Mouse (Mus musculus): ENCODE results near the gene Rhag. TPM values are rescaled to one million over a fixed set of nuclear protein-coding genes. Genes with fewer than 3 reads are reported as not detected.
A peak's percentile ranks its signal among the peaks of the same experiment; 100 is the strongest.

Rhag gene
- polyA plus RNA-seq, 1 experiment from 2014 or later: 0.15 TPM

GRCm38 (mm10) chr17:40868952-40869747 is 58.2 kb downstream of the Rhag start:
- no peak for ATAC-seq
- Histone ChIP-seq H3K9ac (ENCODE audit: low read depth, low read length) (no peak overlapping the region), H3K9me3 (replicated peaks; ENCODE audit: control insufficient read depth, low read length, poor library complexity, severe bottlenecking) (no peaks in the 10 kb centered on the region), H3K4me2 (ENCODE audit: low read length) (no peak overlapping the region), H3K4me1 (ENCODE audit: control insufficient read depth, insufficient read depth, low read length) (no peaks in the 10 kb centered on the region), H3K4me3 (ENCODE audit: low read depth, low read length) (no peak overlapping the region), H3K36me3 (ENCODE audit: control insufficient read depth, insufficient read depth, low read length) (no peaks in the 10 kb centered on the region), H3K27me3 (ENCODE audit: control insufficient read depth, insufficient read depth, low read depth, low read length) (no peaks in the 10 kb centered on the region), H3K27ac (ENCODE audit: low read length) (no peak overlapping the region)
- WGBS: 76% methylated on average over 10 of the region's 10 CpGs

GRCm38 (mm10) chr17:40872626-40873025 is 61.7 kb downstream of the Rhag start:
- Histone ChIP-seq H3K27me3 (ENCODE audit: control insufficient read depth, insufficient read depth, low read depth, low read length) (no peaks in the 10 kb centered on the region), H3K9me3 (replicated peaks; ENCODE audit: control insufficient read depth, low read length, poor library complexity, severe bottlenecking) (no peaks in the 10 kb centered on the region), H3K4me1 (ENCODE audit: control insufficient read depth, insufficient read depth, low read length) (no peaks in the 10 kb centered on the region), H3K4me2 (ENCODE audit: low read length) (no peak overlapping the region), H3K9ac (ENCODE audit: low read depth, low read length) (no peak overlapping the region), H3K27ac (ENCODE audit: low read length) (no peak overlapping the region), H3K36me3 (ENCODE audit: control insufficient read depth, insufficient read depth, low read length) (no peaks in the 10 kb centered on the region), H3K4me3 (ENCODE audit: low read depth, low read length) (no peak overlapping the region)
- WGBS: 96% methylated on average over 6 of the region's 6 CpGs
- no peak for ATAC-seq

- Histone ChIP-seq H3K27ac (ENCODE audit: low read length) (no peak overlapping the region), H3K9me3 (replicated peaks; ENCODE audit: control insufficient read depth, low read length, poor library complexity, severe bottlenecking) (no peaks in the 10 kb centered on the region), H3K9ac (ENCODE audit: low read depth, low read length) (no peak overlapping the region), H3K36me3 (ENCODE audit: control insufficient read depth, insufficient read depth, low read length) (no peaks in the 10 kb centered on the region), H3K4me1 (ENCODE audit: control insufficient read depth, insufficient read depth, low read length) (no peaks in the 10 kb centered on the region), H3K27me3 (ENCODE audit: control insufficient read depth, insufficient read depth, low read depth, low read length) (no peaks in the 10 kb centered on the region), H3K4me3 (ENCODE audit: low read depth, low read length) (no peak overlapping the region), H3K4me2 (ENCODE audit: low read length) (no peak overlapping the region)
- WGBS: 82% methylated on average over 2 of the region's 2 CpGs
- no peak for ATAC-seq
Observed at GRCm38 (mm10) chr17:40873582-40874011, 62.7 kb downstream of the Rhag start.

- WGBS: 92% methylated on average over 3 of the region's 3 CpGs
- H3K4me3 ChIP-seq (ENCODE audit: low read depth, low read length): no peak overlapping the region
- no peaks in the 10 kb centered on the region for H3K27me3 ChIP-seq (ENCODE audit: control insufficient read depth, insufficient read depth, low read depth, low read length)
- no peaks in the 10 kb centered on the region for H3K9me3 ChIP-seq (replicated peaks; ENCODE audit: control insufficient read depth, low read length, poor library complexity, severe bottlenecking)
- H3K9ac ChIP-seq (ENCODE audit: low read depth, low read length): no peak overlapping the region
- ATAC-seq: no peak
- peaks cover 3% of the 10 kb centered on the region for H3K4me1 ChIP-seq (ENCODE audit: control insufficient read depth, insufficient read depth, low read length)
- H3K36me3 ChIP-seq (ENCODE audit: control insufficient read depth, insufficient read depth, low read length): no peaks in the 10 kb centered on the region
- H3K4me2 ChIP-seq (ENCODE audit: low read length): no peak overlapping the region
- no peak overlapping the region for H3K27ac ChIP-seq (ENCODE audit: low read length)
Observed at GRCm38 (mm10) chr17:40874701-40875100, 63.8 kb downstream of the Rhag start.

GRCm38 (mm10) chr17:40875568-40875967 is 64.6 kb downstream of the Rhag start:
- Histone ChIP-seq H3K9me3 (replicated peaks; ENCODE audit: control insufficient read depth, low read length, poor library complexity, severe bottlenecking) (no peaks in the 10 kb centered on the region), H3K4me3 (ENCODE audit: low read depth, low read length) (no peak overlapping the region), H3K4me1 (ENCODE audit: control insufficient read depth, insufficient read depth, low read length) (peaks cover 5% of the 10 kb centered on the region), H3K27ac (ENCODE audit: low read length) (no peak overlapping the region), H3K36me3 (ENCODE audit: control insufficient read depth, insufficient read depth, low read length) (no peaks in the 10 kb centered on the region), H3K4me2 (ENCODE audit: low read length) (no peak overlapping the region), H3K9ac (ENCODE audit: low read depth, low read length) (no peak overlapping the region), H3K27me3 (ENCODE audit: control insufficient read depth, insufficient read depth, low read depth, low read length) (no peaks in the 10 kb centered on the region)
- no peak for ATAC-seq
- WGBS: 100% methylated on average over 1 of the region's 1 CpGs

GRCm38 (mm10) chr17:40877741-40878140 is 66.8 kb downstream of the Rhag start:
- Histone ChIP-seq H3K9ac (ENCODE audit: low read depth, low read length) (no peak overlapping the region), H3K27me3 (ENCODE audit: control insufficient read depth, insufficient read depth, low read depth, low read length) (no peaks in the 10 kb centered on the region; the same call in 1 of the 2 replicates), H3K9me3 (replicated peaks; ENCODE audit: control insufficient read depth, low read length, poor library complexity, severe bottlenecking) (no peaks in the 10 kb centered on the region), H3K36me3 (ENCODE audit: control insufficient read depth, insufficient read depth, low read length) (no peaks in the 10 kb centered on the region), H3K4me3 (ENCODE audit: low read depth, low read length) (no peak overlapping the region), H3K4me1 (ENCODE audit: control insufficient read depth, insufficient read depth, low read length) (peaks cover 5% of the 10 kb centered on the region), H3K27ac (ENCODE audit: low read length) (no peak overlapping the region), H3K4me2 (ENCODE audit: low read length) (no peak overlapping the region)
- no peak for ATAC-seq
- WGBS: 51% methylated on average over 3 of the region's 3 CpGs

- Histone ChIP-seq H3K27ac (ENCODE audit: low read length) (no peak overlapping the region), H3K4me3 (ENCODE audit: low read depth, low read length) (peak overlapping the region; percentile 56), H3K4me1 (ENCODE audit: control insufficient read depth, insufficient read depth, low read length) (peaks cover 5% of the 10 kb centered on the region), H3K36me3 (ENCODE audit: control insufficient read depth, insufficient read depth, low read length) (no peaks in the 10 kb centered on the region), H3K4me2 (ENCODE audit: low read length) (peak overlapping the region; percentile 85), H3K9me3 (replicated peaks; ENCODE audit: control insufficient read depth, low read length, poor library complexity, severe bottlenecking) (no peaks in the 10 kb centered on the region), H3K27me3 (ENCODE audit: control insufficient read depth, insufficient read depth, low read depth, low read length) (no peaks in the 10 kb centered on the region; the same call in 1 of the 2 replicates), H3K9ac (ENCODE audit: low read depth, low read length) (peak overlapping the region; percentile 63)
- 14% methylated on average over 6 of the region's 6 CpGs for WGBS
- no peak for ATAC-seq
Observed at GRCm38 (mm10) chr17:40879528-40879923, 68.6 kb downstream of the Rhag start.

- under 1% methylated on average over 40 of the region's 40 CpGs for WGBS
- ATAC-seq: peak; percentile 81
- H3K27me3 ChIP-seq (ENCODE audit: control insufficient read depth, insufficient read depth, low read depth, low read length): no peaks in the 10 kb centered on the region; the same call in 1 of the 2 replicates
- H3K4me2 ChIP-seq (ENCODE audit: low read length): peak within 1 kb of the TSS; percentile 85
- peak within 1 kb of the TSS; percentile 63 for H3K9ac ChIP-seq (ENCODE audit: low read depth, low read length)
- H3K4me3 ChIP-seq (ENCODE audit: low read depth, low read length): peak within 1 kb of the TSS; percentile 56
- H3K27ac ChIP-seq (ENCODE audit: low read length): no peak within 1 kb of the TSS
- H3K4me1 ChIP-seq (ENCODE audit: control insufficient read depth, insufficient read depth, low read length): peaks cover 5% of the 10 kb centered on the region
- no peaks in the 10 kb centered on the region for H3K36me3 ChIP-seq (ENCODE audit: control insufficient read depth, insufficient read depth, low read length)
- no peaks in the 10 kb centered on the region for H3K9me3 ChIP-seq (replicated peaks; ENCODE audit: control insufficient read depth, low read length, poor library complexity, severe bottlenecking)
Observed at GRCm38 (mm10) chr17:40879924-40880691, 69.2 kb downstream of the Rhag start, which contains the start of gene 9130008F23Rik. Gene 9130008F23Rik, minus strand, starts transcription at chr17:40880559.

GRCm38 (mm10) chr17:40882172-40882571 is 71.2 kb downstream of the Rhag start:
- no peak for ATAC-seq
- Histone ChIP-seq H3K27ac (ENCODE audit: low read length) (no peak overlapping the region), H3K9ac (ENCODE audit: low read depth, low read length) (no peak overlapping the region), H3K27me3 (ENCODE audit: control insufficient read depth, insufficient read depth, low read depth, low read length) (no peaks in the 10 kb centered on the region; the same call in 1 of the 2 replicates), H3K4me2 (ENCODE audit: low read length) (no peak overlapping the region), H3K4me3 (ENCODE audit: low read depth, low read length) (no peak overlapping the region), H3K9me3 (replicated peaks; ENCODE audit: control insufficient read depth, low read length, poor library complexity, severe bottlenecking) (no peaks in the 10 kb centered on the region), H3K36me3 (ENCODE audit: control insufficient read depth, insufficient read depth, low read length) (no peaks in the 10 kb centered on the region), H3K4me1 (ENCODE audit: control insufficient read depth, insufficient read depth, low read length) (peaks cover 5% of the 10 kb centered on the region)
- 90% methylated on average over 6 of the region's 6 CpGs for WGBS
